Mouse (Mus musculus): ENCODE measurements around the gene Pdcd4.
"Not testable (repeated sequence)": the region's sequence is repeated elsewhere in the genome, so short reads cannot be mapped to it uniquely, and the experiment has no call there.

Pdcd4 gene

GRCm38 (mm10) chr19:53945171-53946042, 53.4 kb downstream of the Pdcd4 start:
- peak; percentile 27 for DNase-seq (ENCODE audit: low spot score)

GRCm38 (mm10) chr19:53957513-53957912, 65.5 kb downstream of the Pdcd4 start:
- no peak for DNase-seq (ENCODE audit: low spot score)

GRCm38 (mm10) chr19:53962511-53962910, 70.5 kb downstream of the Pdcd4 start:
- DNase-seq (ENCODE audit: low spot score) = no peak

GRCm38 (mm10) chr19:53964347-53964746, 72.3 kb downstream of the Pdcd4 start:
- DNase-seq (ENCODE audit: low spot score) = not testable (repeated sequence)

GRCm38 (mm10) chr19:53964910-53965633, 73.0 kb downstream of the Pdcd4 start:
- no peak for DNase-seq (ENCODE audit: low spot score)

- no peak for DNase-seq (ENCODE audit: low spot score)
These were observed 77.2 kb downstream of the Pdcd4 start for GRCm38 (mm10) chr19:53969226-53969625.

- DNase-seq (ENCODE audit: low spot score) = no peak
These were observed 79.9 kb downstream of the Pdcd4 start for GRCm38 (mm10) chr19:53971938-53972337.

- DNase-seq (ENCODE audit: low spot score) = no peak
These were observed 81.6 kb downstream of the Pdcd4 start for GRCm38 (mm10) chr19:53973656-53974055.

All from ovary, postnatal 10 days (tissue).